Mouse (Mus musculus) spleen, adult 2 months (tissue): ENCODE data around the gene Zfp775.

Experiments used
- CTCF ChIP-seq: fragments of 200-500 bp; IDR thresholded peaks from 2 replicates; pipeline ENCODE4 v1.5.1; 2011; ENCODE audit warnings: mild to moderate bottlenecking, inconsistent platforms; ENCODE audit not compliant: insufficient read depth, insufficient read length, insufficient replicate concordance; ENCODE audit errors: extremely low read depth
- POLR2A ChIP-seq: fragments of 200-500 bp; IDR thresholded peaks from 2 replicates; pipeline ENCODE4 v1.6.1; 2011; ENCODE audit warnings: low read depth, low read length, inconsistent platforms

- TF ChIP-seq POLR2A: no peak
- TF ChIP-seq CTCF: no peak
These were observed 29.8 kb upstream of the Zfp775 start for GRCm38 (mm10) chr6:48572014-48572413.
